Mouse (Mus musculus) embryonic fibroblast, embryonic 13.5 days (primary cell): Measurements from ENCODE around the gene Ppfia2.

ENCODE experiments used
- CTCF ChIP-seq: IDR thresholded peaks from 2 replicates; pipeline ENCODE4 v1.5.1; 2011; ENCODE audit warnings: mild to moderate bottlenecking, control low read depth, low read length, moderate library complexity, borderline replicate concordance; ENCODE audit not compliant: insufficient read depth
- POLR2A ChIP-seq: IDR thresholded peaks from 2 replicates; pipeline ENCODE4 v1.6.1; 2011; ENCODE audit warnings: low read depth, mild to moderate bottlenecking, control low read depth, low read length, moderate library complexity

GRCm38 (mm10) chr10:106924798-106925197, 454.7 kb downstream of the Ppfia2 start:
- no peak for TF ChIP-seq CTCF
- TF ChIP-seq POLR2A, result no peak
